Mouse (Mus musculus): ENCODE data around the gene Fmn2.

Fmn2 gene

GRCm38 (mm10) chr1:174501661-174502030, at the start of gene Fmn2:
TSS of gene Fmn2 (plus strand) at chr1:174501825.
- DNase-seq (ENCODE audit: inconsistent age in 2 of 2, low spot score in 1 of 2) = peak; percentile 48 to 73

- no peak for DNase-seq (ENCODE audit: inconsistent age in 2 of 2, low spot score in 1 of 2)
These were observed 46.5 kb upstream of the Fmn2 start for GRCm38 (mm10) chr1:174455100-174455499.

DNA sequence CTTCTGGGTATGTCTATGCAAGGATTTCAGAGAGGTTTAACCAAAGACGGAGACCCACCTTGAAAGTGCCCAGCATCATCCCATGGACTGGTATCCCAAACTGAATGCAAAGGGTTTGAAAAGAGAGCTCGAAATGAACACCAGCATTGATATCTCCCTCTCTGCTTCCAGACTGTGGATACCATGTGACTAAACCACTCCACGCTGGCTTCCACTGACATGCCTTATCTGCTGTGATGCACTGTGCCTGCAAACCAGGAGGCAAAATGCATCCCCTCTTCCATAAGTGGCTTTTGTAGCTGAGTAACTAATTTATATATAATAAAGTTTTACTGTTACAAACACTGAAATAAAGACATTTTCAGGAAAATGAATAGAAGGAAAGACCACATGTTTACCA, 36.2 kb upstream of the Fmn2 start:
- DNase-seq (ENCODE audit: inconsistent age in 2 of 2, low spot score in 1 of 2) = no peak

GRCm38 (mm10) chr1:174466240-174466639, 35.4 kb upstream of the Fmn2 start:
- DNase-seq (ENCODE audit: inconsistent age in 2 of 2, low spot score in 1 of 2) = peak in 1 of 2 experiments; percentile 42

DNA sequence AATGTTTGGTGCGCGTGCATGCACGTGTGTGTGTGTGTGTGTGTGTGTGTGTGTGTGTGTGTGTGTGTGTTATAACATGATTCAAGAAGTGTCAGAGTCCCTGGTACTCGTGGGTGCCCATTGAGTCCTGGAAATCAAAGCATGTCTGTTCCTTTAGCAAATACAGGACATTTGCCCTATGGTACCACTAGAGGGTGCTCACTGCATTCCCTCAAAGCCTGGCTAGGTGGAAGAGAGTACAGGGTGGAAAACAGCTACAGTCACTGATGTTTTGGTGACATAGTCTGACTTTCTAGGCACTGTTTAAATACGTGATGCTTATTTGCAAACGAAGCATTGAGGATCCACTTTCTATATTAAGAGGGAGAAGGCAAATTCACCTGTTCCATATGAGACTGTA, 31.9 kb upstream of the Fmn2 start:
- peak; percentile 11 to 71 for DNase-seq (ENCODE audit: inconsistent age in 2 of 2, low spot score in 1 of 2)

DNA sequence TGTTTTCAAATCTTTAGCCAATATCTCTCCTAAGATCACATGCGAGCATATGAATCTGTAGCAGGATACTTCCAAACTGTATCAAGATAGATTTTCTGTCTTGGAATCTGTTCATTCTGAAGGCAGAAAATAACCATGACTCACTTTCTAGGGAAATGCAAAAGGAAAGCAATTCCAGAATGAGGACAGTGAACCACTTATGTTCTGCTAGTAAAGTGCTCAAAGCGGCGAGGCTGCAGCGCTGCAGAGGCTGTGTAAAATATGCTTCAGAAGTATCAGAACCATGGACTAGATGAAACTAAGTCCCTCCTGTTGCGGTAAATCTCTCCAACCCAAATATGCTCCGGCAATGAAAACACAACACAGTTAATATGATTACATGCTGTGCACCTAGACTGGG, 19.1 kb upstream of the Fmn2 start:
- DNase-seq (ENCODE audit: inconsistent age in 2 of 2, low spot score in 1 of 2) = no peak

DNA sequence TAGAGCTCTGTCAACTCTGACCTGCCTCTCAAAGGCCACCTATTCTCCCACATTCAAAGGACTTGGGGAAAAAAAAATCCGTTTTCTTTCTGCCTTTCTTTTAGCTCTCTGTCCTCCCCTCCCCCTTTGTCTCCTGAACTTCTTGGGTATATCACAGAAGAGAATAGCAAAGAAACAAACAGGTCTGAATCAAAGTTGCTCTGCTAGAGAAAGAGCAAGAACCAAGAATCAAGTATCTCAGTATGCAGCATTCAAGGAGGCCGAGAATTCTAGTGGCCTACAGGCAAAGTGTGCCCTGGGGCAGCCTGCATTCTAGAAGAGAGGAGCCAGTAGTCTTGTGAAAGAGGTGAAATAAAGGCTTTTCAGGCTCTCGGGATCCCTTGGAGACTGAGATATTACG, 1.6 kb upstream of the Fmn2 start:
- DNase-seq (ENCODE audit: inconsistent age in 2 of 2, low spot score in 1 of 2) = no peak

DNA sequence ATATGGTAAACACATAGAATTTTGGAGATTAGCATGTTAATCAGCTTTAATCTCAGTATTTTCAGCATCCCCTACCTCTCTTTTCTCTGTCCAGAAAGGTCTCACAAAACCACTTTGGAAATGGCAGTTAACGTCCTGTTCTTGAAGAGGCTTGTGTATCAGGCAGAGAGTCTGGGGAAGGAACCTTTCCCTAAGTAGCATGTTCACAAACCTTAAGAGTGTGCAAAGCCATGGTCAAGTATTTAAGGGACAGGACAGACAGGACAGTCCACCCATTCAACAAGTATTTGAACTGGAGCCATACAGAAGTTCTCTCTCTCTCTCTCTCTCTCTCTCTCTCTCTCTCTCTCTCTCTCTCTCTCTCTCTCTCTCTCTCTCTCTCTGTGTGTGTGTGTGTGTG, 614 bp upstream of the Fmn2 start:
- DNase-seq (ENCODE audit: inconsistent age in 2 of 2, low spot score in 1 of 2) = no peak

- DNase-seq (ENCODE audit: inconsistent age in 2 of 2, low spot score in 1 of 2) = peak; percentile 20 to 50
These were observed 613 bp downstream of the Fmn2 start for GRCm38 (mm10) chr1:174502031-174502845.

DNA sequence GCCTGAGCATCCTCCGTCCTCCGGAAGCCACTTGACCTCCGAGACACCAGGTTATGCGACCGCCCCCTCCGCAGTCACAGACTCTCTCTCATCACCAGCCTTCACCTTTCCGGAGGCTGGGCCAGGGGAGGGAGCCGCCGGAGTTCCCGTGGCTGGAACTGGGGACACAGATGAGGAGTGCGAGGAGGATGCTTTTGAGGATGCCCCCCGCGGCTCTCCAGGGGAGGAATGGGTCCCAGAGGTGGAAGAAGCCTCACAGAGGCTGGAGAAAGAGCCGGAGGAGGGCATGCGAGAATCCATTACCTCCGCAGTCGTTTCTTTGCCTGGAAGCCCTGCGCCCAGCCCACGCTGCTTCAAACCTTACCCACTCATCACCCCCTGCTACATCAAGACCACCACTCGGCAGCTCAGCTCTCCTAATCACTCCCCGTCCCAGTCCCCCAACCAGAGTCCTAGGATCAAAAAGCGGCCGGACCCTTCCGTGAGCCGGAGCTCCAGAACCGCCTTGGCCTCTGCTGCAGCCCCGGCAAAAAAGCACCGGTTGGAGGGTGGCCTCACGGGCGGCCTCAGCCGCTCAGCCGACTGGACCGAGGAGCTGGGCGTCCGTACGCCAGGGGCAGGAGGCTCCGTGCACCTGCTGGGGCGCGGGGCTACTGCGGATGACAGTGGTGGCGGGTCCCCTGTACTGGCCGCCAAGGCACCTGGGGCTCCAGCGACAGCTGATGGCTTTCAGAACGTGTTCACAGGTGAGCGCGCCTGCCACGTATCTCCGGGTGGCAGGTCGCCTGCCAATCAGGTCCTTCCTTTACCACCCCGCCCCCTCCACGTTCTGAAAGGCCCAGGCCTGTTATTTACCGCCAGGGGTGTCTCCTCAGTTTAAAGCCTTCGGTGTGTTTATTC, 1.5 kb downstream of the Fmn2 start:
- peak; percentile 15 to 41 for DNase-seq (ENCODE audit: inconsistent age in 2 of 2, low spot score in 1 of 2)

GRCm38 (mm10) chr1:174508571-174509110, 7.0 kb downstream of the Fmn2 start:
- no peak for DNase-seq (ENCODE audit: inconsistent age in 2 of 2, low spot score in 1 of 2)

- DNase-seq (ENCODE audit: inconsistent age in 2 of 2, low spot score in 1 of 2) = no peak
These were observed 11.8 kb downstream of the Fmn2 start for GRCm38 (mm10) chr1:174513419-174513818.

DNA sequence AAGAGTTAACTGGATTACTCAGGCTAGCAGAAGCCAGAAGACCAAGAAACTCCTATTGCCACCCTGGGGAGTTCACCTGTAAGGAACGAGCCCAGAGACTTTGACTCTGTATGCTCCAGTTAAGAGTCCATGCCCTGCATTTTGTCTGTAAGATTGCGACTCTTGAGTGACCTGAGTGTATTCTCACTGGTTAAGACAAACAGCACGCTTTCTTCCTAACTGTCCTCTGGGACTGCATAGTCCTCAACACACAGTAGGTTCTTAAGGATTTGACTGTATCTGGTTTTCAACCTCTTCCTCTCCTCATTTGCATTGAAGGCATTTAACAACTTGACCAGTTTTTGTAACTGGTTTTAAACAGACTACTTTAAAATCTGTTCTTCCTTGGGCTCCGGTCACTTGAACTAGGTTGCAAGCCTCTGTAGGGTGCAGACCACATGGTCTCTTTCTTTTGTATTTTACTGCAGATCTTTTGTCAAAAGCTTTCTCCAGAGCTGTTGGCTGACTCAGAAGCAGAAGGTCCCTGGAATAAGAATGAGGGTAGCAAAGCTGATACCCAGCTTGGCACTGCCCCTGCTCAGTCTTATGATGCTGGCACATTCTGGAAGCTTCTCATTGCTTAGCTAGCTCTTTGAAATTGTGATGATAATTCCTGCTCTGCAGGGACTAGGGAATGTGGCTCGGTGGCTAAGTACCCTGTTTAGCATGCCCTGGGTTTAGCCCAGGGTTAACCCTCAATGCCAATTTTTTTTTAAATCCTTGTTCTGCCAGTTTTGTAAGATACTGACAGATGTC, 20.5 kb downstream of the Fmn2 start:
- no peak for DNase-seq (ENCODE audit: inconsistent age in 2 of 2, low spot score in 1 of 2)

DNA sequence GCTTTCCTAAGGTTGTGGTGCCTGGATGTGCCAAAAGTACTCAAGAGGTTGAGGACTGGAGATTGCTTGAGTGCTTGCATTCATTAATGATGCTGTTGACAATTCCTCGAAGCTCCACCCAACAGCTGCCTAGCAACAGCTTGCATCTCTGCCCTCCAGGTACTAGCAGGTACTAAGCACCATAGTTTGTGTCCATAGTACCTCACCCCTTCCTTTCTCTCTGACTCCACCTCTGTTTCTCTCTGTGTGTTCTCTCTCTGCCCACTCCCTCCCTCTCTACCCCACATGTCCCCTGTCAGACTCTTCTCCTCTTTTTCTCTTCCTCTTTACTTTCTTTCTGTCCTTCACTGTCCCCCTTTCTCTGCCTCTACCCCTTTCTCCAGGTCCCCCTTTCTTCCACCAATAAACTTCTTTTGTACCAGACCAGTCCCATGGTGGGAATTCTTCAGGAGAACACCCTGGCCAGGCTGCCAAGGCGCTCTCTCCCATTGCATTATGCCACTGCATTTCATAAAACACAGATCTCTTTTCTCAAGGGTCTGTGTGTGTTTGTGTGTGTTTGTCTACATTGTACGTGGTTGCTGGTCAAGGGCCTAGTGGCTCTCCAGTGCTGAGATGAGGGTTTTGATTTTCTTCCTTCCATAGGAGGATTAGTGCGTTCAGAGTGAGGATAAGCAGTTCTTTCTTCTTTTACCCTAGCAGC, 21.3 kb downstream of the Fmn2 start:
- no peak for DNase-seq (ENCODE audit: inconsistent age in 2 of 2, low spot score in 1 of 2)

- no peak for DNase-seq (ENCODE audit: inconsistent age in 2 of 2, low spot score in 1 of 2)
These were observed 21.8 kb downstream of the Fmn2 start for GRCm38 (mm10) chr1:174523512-174523828.

DNA sequence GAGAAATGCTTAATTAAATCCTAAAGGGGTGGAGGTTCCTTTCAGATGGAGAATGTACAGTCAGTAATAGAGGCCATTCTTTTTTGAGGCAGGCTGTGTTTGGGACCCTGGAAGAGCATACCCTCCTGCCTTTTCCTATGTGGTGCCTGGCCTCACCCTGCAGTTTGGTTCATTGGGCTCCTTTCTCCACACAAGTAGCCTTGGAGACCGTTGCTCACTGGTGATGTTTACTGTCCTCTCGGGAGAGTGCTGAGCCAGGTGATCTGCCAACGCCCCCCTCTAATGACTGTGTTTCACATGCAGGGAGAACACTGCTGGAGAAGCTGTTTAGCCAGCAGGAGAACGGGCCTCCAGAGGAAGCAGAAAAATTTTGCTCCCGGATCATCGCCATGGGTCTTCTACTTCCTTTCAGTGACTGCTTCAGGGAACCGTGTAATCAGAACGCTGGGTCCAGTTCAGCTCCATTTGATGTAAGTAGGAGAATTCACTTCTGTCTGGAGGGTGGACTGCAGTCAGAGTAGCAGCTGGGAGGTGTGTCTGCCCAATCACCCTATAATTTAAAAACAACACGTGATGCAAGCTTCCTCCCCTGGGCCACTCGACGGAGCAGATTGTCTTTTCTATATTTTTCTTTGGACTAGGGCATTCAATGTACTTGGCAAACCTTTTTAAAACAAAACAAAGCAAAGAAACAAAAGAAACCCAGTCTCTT, 35.3 kb downstream of the Fmn2 start:
- DNase-seq (ENCODE audit: inconsistent age in 2 of 2, low spot score in 1 of 2) = no peak

- DNase-seq (ENCODE audit: inconsistent age in 2 of 2, low spot score in 1 of 2) = no peak
These were observed 35.9 kb downstream of the Fmn2 start for GRCm38 (mm10) chr1:174537491-174537890.

- DNase-seq (ENCODE audit: inconsistent age in 2 of 2, low spot score in 1 of 2) = no peak
These were observed 46.7 kb downstream of the Fmn2 start for GRCm38 (mm10) chr1:174548291-174548690.

DNA sequence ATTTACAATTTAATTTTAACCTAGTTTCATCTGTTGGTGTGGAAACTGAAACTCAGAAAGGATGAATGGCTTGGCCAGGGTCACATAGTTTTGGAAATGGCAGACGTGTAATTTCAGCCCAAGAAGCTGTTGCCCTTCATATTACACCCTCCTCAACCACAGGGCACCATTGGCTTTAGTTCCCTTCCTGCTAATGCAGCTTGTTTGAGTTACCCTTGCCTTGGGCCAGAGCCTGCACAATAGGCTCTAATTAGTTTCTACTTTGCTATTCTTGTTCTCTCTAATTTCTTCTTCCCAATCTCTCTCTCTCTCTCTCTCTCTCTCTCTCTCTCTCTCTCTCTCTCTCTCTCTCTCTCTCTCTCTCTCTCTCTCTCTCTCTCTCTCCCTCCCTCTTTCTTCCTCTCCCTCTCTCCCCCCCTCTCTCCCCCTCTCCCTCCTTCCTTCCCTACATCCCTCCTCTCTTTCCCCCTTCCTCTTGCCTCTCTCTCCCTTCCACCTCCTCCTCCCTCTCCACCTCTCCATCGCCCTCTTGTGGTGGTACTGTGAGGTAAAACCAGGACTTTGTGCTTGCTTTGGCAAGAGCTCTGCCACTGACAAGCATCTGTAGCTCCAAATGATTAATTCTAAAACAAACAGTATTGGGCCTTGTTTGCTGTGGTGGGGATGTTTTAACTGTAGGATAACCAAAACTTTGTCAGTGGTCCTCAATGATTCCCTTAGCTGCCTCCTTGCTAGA, 51.8 kb downstream of the Fmn2 start:
- peak; percentile 31 to 82 for DNase-seq (ENCODE audit: inconsistent age in 2 of 2, low spot score in 1 of 2)

Data from adrenal gland, adult (tissue).